10 mouse cellular contexts compared by ENCODE assay signal in the genomic region with DNA sequence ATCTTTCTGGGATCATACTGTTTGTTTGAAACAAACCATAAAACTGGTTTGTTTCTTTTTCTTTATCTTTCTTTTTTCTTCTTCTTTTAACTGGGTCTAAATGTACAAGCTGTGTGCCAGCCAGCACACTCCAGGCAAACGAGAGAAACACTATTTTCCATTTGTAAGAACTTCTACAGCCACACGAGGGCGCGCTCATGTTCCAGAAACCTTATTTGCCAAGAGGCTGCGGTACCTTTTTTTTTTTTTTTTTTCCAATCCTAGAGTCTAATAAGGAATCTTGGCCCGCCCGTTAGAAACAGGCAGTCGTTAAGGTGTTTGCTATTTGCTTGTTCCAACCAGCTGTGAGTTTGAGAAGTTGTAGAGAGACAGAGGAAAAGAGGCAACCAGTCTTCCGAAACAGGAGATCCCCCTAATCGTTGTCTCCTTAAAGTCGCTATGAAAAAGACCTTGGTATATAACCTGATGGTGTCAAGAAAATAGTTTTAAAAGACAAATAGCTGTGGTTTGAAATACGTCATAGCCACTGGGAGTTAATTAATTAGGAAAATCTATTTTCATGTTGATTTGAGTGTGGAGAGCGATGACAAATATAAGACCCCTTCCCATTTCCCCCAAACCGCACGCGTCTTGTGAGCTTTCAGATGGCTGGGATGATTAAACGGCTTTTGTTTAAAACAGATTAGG. TPM values are rescaled to one million over a fixed set of nuclear protein-coding genes. Genes with fewer than 3 reads are reported as not detected.
A peak's percentile ranks its signal among the peaks of the same experiment; 100 is the strongest.
DNase-seq lines count a peak whose midpoint lies in the region; ATAC-seq lines count a peak whose summit lies in the region.
"Had no signal": no experiment of that assay in that cellular context is flagged by ENCODE, and none has a peak within 500 bp of the region (broad histone marks: within the 10 kb centered on the region; RNA-seq: fewer than 3 reads in every experiment).

No protein-coding gene starts in this region.

- H3K9me3 ChIP-seq in midbrain, embryonic 10.5 days (replicated peaks) = no peaks in the 10 kb centered on the region
- H3K9me3 ChIP-seq in midbrain, embryonic 13.5 days = no peaks in the 10 kb centered on the region
- H3K9me3 ChIP-seq in kidney, embryonic 15.5 days (replicated peaks) = no peaks in the 10 kb centered on the region
- H3K9me3 ChIP-seq: lung, embryonic 15.5 days had no signal

- no peak overlapping the region for H3K9ac ChIP-seq in midbrain, embryonic 13.5 days (replicated peaks)
- peak overlapping the region; percentile 73 for H3K9ac ChIP-seq in kidney, embryonic 15.5 days
- H3K9ac ChIP-seq: lung, embryonic 15.5 days had no signal

- peaks cover 20% of the 10 kb centered on the region for H3K4me1 ChIP-seq in midbrain, embryonic 10.5 days
- H3K4me1 ChIP-seq in midbrain, embryonic 13.5 days (replicated peaks) = peaks cover 14% of the 10 kb centered on the region
- H3K4me1 ChIP-seq in kidney, embryonic 15.5 days = peaks cover 34% of the 10 kb centered on the region

- H3K27me3 ChIP-seq in midbrain, embryonic 10.5 days (ENCODE audit: low read depth, poor library complexity, severe bottlenecking) = peaks cover 100% of the 10 kb centered on the region
- H3K27me3 ChIP-seq in midbrain, embryonic 13.5 days = peaks cover 97% of the 10 kb centered on the region
- peaks cover 32% of the 10 kb centered on the region for H3K27me3 ChIP-seq in kidney, embryonic 15.5 days

- DNase-seq in CD4-positive, CD25-positive, alpha-beta regulatory T cell, adult 2 months (ENCODE audit: low read depth, low spot score) = peak; percentile 65
- peak; percentile 72 for DNase-seq in midbrain, embryonic 10.5 days (ENCODE audit: low spot score)
- peak; percentile 78 for DNase-seq in embryo, embryonic 11.5 days (ENCODE audit: low read depth, low spot score)
- peak; percentile 66 for DNase-seq in lung, postnatal 14 days
- no peak for DNase-seq in ovary, adult 18-20 months (ENCODE audit: low spot score)

- WGBS in midbrain, embryonic 10.5 days = 7% methylated on average over 17 of the region's 17 CpGs
- 4% methylated on average over 17 of the region's 17 CpGs for WGBS in midbrain, embryonic 13.5 days
- 2% methylated on average over 17 of the region's 17 CpGs for WGBS in kidney, embryonic 15.5 days

- H3K36me3 ChIP-seq in midbrain, embryonic 10.5 days = no peaks in the 10 kb centered on the region
- H3K36me3 ChIP-seq in midbrain, embryonic 13.5 days = no peaks in the 10 kb centered on the region
- no peaks in the 10 kb centered on the region for H3K36me3 ChIP-seq in kidney, embryonic 15.5 days
- H3K36me3 ChIP-seq: lung, embryonic 15.5 days had no signal

- no peak overlapping the region for H3K4me3 ChIP-seq in midbrain, embryonic 10.5 days
- no peak overlapping the region for H3K4me3 ChIP-seq in midbrain, embryonic 13.5 days (replicated peaks)
- peak overlapping the region; percentile 55 for H3K4me3 ChIP-seq in kidney, embryonic 15.5 days (replicated peaks)
- H3K4me3 ChIP-seq: erythroblast, embryonic 14.5 days; lung, embryonic 15.5 days had no signal

- no peak overlapping the region for H3K4me2 ChIP-seq in midbrain, embryonic 13.5 days (replicated peaks)
- peak overlapping the region; percentile 80 for H3K4me2 ChIP-seq in kidney, embryonic 15.5 days
- H3K4me2 ChIP-seq: lung, embryonic 15.5 days had no signal

- ATAC-seq in CD4-positive, CD25-positive, alpha-beta regulatory T cell, adult 4 months = no peak
- ATAC-seq in midbrain, embryonic 13.5 days = no peak
- no peak for ATAC-seq in kidney, embryonic 15.5 days (replicated peaks; ENCODE audit: low FRiP score)

- no peak overlapping the region for H3K27ac ChIP-seq in midbrain, embryonic 10.5 days (replicated peaks)
- no peak overlapping the region for H3K27ac ChIP-seq in midbrain, embryonic 13.5 days
- peak overlapping the region; percentile 86 for H3K27ac ChIP-seq in kidney, embryonic 15.5 days
- H3K27ac ChIP-seq: lung, embryonic 15.5 days had no signal

RNA-seq across cellular contexts. Expression of a gene that starts 5.3 kb away (rescaled TPM):
- polyA plus RNA-seq in CD4-positive, CD25-positive, alpha-beta regulatory T cell, adult 4 months (2017; shearing (Covaris generic)) = not detected
- polyA plus RNA-seq in midbrain, embryonic 10.5 days (2016; fragmentation: Nextera tagmentation; extraction: Ambion mirVana) = not detected in 2 replicates
- not detected in 2 replicates for polyA plus RNA-seq in midbrain, embryonic 13.5 days (2015; fragmentation: Nextera tagmentation; extraction: Ambion mirVana)
- 33.6 and 36.6 TPM in 2 replicates for polyA plus RNA-seq in kidney, embryonic 15.5 days (2015; fragmentation: Nextera tagmentation; extraction: Ambion mirVana)
- polyA plus RNA-seq: erythroblast, embryonic 14.5 days had no signal

RNA-seq across cellular contexts. Expression of a gene that starts 7.1 kb away (rescaled TPM):
- not detected for polyA plus RNA-seq in CD4-positive, CD25-positive, alpha-beta regulatory T cell, adult 4 months (2017; shearing (Covaris generic))
- polyA plus RNA-seq in midbrain, embryonic 10.5 days (2016; fragmentation: Nextera tagmentation; extraction: Ambion mirVana) = not detected in 2 replicates
- not detected in 2 replicates for polyA plus RNA-seq in midbrain, embryonic 13.5 days (2015; fragmentation: Nextera tagmentation; extraction: Ambion mirVana)
- 25.1 and 26.3 TPM in 2 replicates for polyA plus RNA-seq in kidney, embryonic 15.5 days (2015; fragmentation: Nextera tagmentation; extraction: Ambion mirVana)
- polyA plus RNA-seq: erythroblast, embryonic 14.5 days; lung, embryonic 15.5 days had no signal

RNA-seq across cellular contexts. Expression of a gene that starts 11.1 kb away (rescaled TPM):
- not detected for polyA plus RNA-seq in CD4-positive, CD25-positive, alpha-beta regulatory T cell, adult 4 months (2017; shearing (Covaris generic))
- not detected in 2 replicates for polyA plus RNA-seq in midbrain, embryonic 10.5 days (2016; fragmentation: Nextera tagmentation; extraction: Ambion mirVana)
- polyA plus RNA-seq in midbrain, embryonic 13.5 days (2015; fragmentation: Nextera tagmentation; extraction: Ambion mirVana) = not detected in 2 replicates
- 38.1 and 40.7 TPM in 2 replicates for polyA plus RNA-seq in kidney, embryonic 15.5 days (2015; fragmentation: Nextera tagmentation; extraction: Ambion mirVana)
- polyA plus RNA-seq: erythroblast, embryonic 14.5 days had no signal

RNA-seq across cellular contexts. Expression of a gene that starts 11.6 kb away (rescaled TPM):
- not detected for polyA plus RNA-seq in CD4-positive, CD25-positive, alpha-beta regulatory T cell, adult 4 months (2017; shearing (Covaris generic))
- polyA plus RNA-seq in midbrain, embryonic 10.5 days (2016; fragmentation: Nextera tagmentation; extraction: Ambion mirVana) = not detected in 2 replicates
- not detected in 2 replicates for polyA plus RNA-seq in midbrain, embryonic 13.5 days (2015; fragmentation: Nextera tagmentation; extraction: Ambion mirVana)
- 5.4 and 6.4 TPM in 2 replicates for polyA plus RNA-seq in kidney, embryonic 15.5 days (2015; fragmentation: Nextera tagmentation; extraction: Ambion mirVana)
- polyA plus RNA-seq: erythroblast, embryonic 14.5 days; lung, embryonic 15.5 days had no signal

RNA-seq across cellular contexts. Expression of a gene that starts 18.0 kb away (rescaled TPM):
- not detected for polyA plus RNA-seq in CD4-positive, CD25-positive, alpha-beta regulatory T cell, adult 4 months (2017; shearing (Covaris generic))
- not detected in 2 replicates for polyA plus RNA-seq in midbrain, embryonic 10.5 days (2016; fragmentation: Nextera tagmentation; extraction: Ambion mirVana)
- 0.08 TPM in 1 of 2 replicates, not detected in the other for polyA plus RNA-seq in midbrain, embryonic 13.5 days (2015; fragmentation: Nextera tagmentation; extraction: Ambion mirVana)
- polyA plus RNA-seq in kidney, embryonic 15.5 days (2015; fragmentation: Nextera tagmentation; extraction: Ambion mirVana) = 36.4 and 40.8 TPM in 2 replicates
- polyA plus RNA-seq: erythroblast, embryonic 14.5 days had no signal

Comparison
In these comparisons a context has a peak if more than half of its experiments do, and no peak if none do; other contexts are left out.
1. RNA of a gene that starts 5.3 kb away (polyA plus RNA-seq): 33.6 to 36.6 TPM in kidney, embryonic 15.5 days; not detected in CD4-positive, CD25-positive, alpha-beta regulatory T cell, adult 4 months, not detected in midbrain, embryonic 10.5 days and not detected in midbrain, embryonic 13.5 days; every median in the first group is over 10 times any median in the second.
2. RNA of a gene that starts 7.1 kb away (polyA plus RNA-seq): 25.1 to 26.3 TPM in kidney, embryonic 15.5 days; not detected in CD4-positive, CD25-positive, alpha-beta regulatory T cell, adult 4 months, not detected in midbrain, embryonic 10.5 days and not detected in midbrain, embryonic 13.5 days; every median in the first group is over 10 times any median in the second.
3. RNA of a gene that starts 11.1 kb away (polyA plus RNA-seq): 38.1 to 40.7 TPM in kidney, embryonic 15.5 days; not detected in CD4-positive, CD25-positive, alpha-beta regulatory T cell, adult 4 months, not detected in midbrain, embryonic 10.5 days and not detected in midbrain, embryonic 13.5 days; every median in the first group is over 10 times any median in the second.